Mouse (Mus musculus): Measurements from ENCODE around the gene Slamf6.
"Not testable (repeated sequence)": the region's sequence is repeated elsewhere in the genome, so short reads cannot be mapped to it uniquely, and the experiment has no call there.

Gene Slamf6

GRCm38 (mm10) chr1:171957411-171957810 is 40.1 kb downstream of the Slamf6 start:
- DNase-seq = no peak

GRCm38 (mm10) chr1:171960726-171961125 is 43.4 kb downstream of the Slamf6 start:
- no peak for DNase-seq

GRCm38 (mm10) chr1:171961704-171962103 is 44.4 kb downstream of the Slamf6 start:
- DNase-seq = no peak

GRCm38 (mm10) chr1:171963613-171964012 is 46.3 kb downstream of the Slamf6 start:
- no peak for DNase-seq

GRCm38 (mm10) chr1:171966054-171966790 is 48.9 kb downstream of the Slamf6 start:
- DNase-seq = no peak

GRCm38 (mm10) chr1:171969221-171969620 is 51.9 kb downstream of the Slamf6 start:
- DNase-seq = no peak

- no peak for DNase-seq
Measured at GRCm38 (mm10) chr1:171970854-171971586, 53.7 kb downstream of the Slamf6 start.

GRCm38 (mm10) chr1:171974361-171974760 is 57.0 kb downstream of the Slamf6 start:
- not testable (repeated sequence) for DNase-seq

- DNase-seq = no peak
Measured at GRCm38 (mm10) chr1:171975377-171975776, 58.1 kb downstream of the Slamf6 start.

GRCm38 (mm10) chr1:171975831-171976230 is 58.5 kb downstream of the Slamf6 start:
- DNase-seq = no peak

GRCm38 (mm10) chr1:171976826-171977539 is 59.7 kb downstream of the Slamf6 start:
- DNase-seq = no peak

GRCm38 (mm10) chr1:171977891-171978290 is 60.6 kb downstream of the Slamf6 start:
- DNase-seq = no peak

- DNase-seq = peak in 1 of 2 experiments; percentile 5
Measured at GRCm38 (mm10) chr1:171979969-171980730, 62.8 kb downstream of the Slamf6 start.

- no peak for DNase-seq
Measured at GRCm38 (mm10) chr1:171982170-171982569, 64.9 kb downstream of the Slamf6 start.

GRCm38 (mm10) chr1:171982740-171983139 is 65.4 kb downstream of the Slamf6 start:
- DNase-seq = no peak

GRCm38 (mm10) chr1:171983372-171984001 is 66.2 kb downstream of the Slamf6 start:
- DNase-seq = no peak

GRCm38 (mm10) chr1:171984121-171984520 is 66.8 kb downstream of the Slamf6 start:
- no peak for DNase-seq

- DNase-seq = no peak
Measured at GRCm38 (mm10) chr1:171991883-171992282, 74.6 kb downstream of the Slamf6 start.

GRCm38 (mm10) chr1:171992901-171993530 is 75.7 kb downstream of the Slamf6 start:
- no peak for DNase-seq

GRCm38 (mm10) chr1:171994501-171994900 is 77.2 kb downstream of the Slamf6 start:
- no peak for DNase-seq

- DNase-seq = no peak
Measured at GRCm38 (mm10) chr1:171994918-171995715, 77.8 kb downstream of the Slamf6 start.

Measured in kidney, postnatal 36 days (tissue).